Mouse (Mus musculus): ENCODE measurements around the gene Tmem144.

DNA sequence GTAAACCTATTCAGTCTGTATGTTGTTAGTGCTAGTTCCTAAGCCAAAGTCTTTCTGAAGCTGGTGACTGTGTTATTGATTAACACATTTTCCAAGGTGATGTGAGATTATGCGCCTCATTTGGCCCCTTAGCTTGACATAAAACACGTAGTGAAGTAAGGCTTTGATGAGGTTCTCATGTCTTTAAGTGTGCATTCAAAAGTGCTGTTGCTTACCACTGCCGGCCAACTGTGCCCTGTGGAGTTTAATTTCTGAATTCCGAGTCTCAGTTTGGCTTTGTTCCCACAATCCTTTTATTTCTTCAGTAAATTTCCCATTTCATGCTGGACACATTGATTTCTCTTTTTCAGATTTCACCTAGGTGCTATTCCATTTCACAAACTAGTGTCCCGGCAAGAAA, 5.2 kb upstream of the Tmem144 start:
- TF ChIP-seq POLR2A (IDR thresholded peaks at IDR 0.05; ENCODE audit: borderline replicate concordance, control insufficient read depth, low read depth, low read length) = no peak
- TF ChIP-seq CTCF (IDR thresholded peaks at IDR 0.05; ENCODE audit: control insufficient read depth, insufficient read depth, low read length) = no peak
